Comparison of ENCODE assay signal across 12 mouse cellular contexts in the genomic region with DNA sequence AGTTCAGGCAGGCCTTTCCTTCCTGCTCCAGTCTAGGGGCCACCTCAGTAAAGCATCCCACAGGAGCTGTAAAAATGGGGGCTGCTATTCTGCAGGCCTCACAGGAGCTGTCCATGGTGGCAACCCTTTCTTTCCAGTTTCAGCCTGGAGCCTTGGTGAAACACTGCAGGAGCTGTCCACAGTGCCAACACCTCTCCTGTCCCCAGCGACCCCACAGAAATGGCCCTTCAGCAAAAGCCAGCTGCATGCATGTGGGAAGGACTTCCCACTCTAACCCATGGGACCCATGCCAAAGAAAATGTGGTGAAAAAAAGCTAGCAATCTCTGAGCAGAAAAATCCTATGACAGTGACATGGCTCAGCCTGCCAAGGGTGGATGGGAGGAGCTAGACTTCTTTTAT. TPM values are rescaled to one million over a fixed set of nuclear protein-coding genes. Genes with fewer than 3 reads are reported as not detected.
DNase-seq lines count a peak whose midpoint lies in the region; ATAC-seq and TF ChIP-seq lines count a peak whose summit lies in the region.
"Had no signal": no experiment of that assay in that cellular context is flagged by ENCODE, and none has a peak within 500 bp of the region (broad histone marks: within the 10 kb centered on the region; RNA-seq: fewer than 3 reads in every experiment).

No protein-coding gene starts in this region.

- H3K9ac ChIP-seq in kidney, embryonic 16.5 days (replicated peaks; ENCODE audit: low read length) = no peak overlapping the region
- no peak overlapping the region for H3K9ac ChIP-seq in kidney, embryonic 14.5 days (ENCODE audit: low read depth, low read length)

- TF ChIP-seq CTCF in G1E (IDR thresholded peaks at IDR 0.05; ENCODE audit: low read depth, low read length) = no peak

- peak; percentile 49 for DNase-seq in A20 (ENCODE audit: low read depth, low spot score)
- DNase-seq in G1E (ENCODE audit: low spot score) = peak; percentile 32
- no peak for DNase-seq in spleen, postnatal 14 days (ENCODE audit: low spot score in 2 of 2)
- no peak for DNase-seq in cerebellum, adult 11 months
- DNase-seq: cerebellum, adult 18-20 months; heart, adult 2 months; left cerebral cortex, postnatal 4 days had no signal

- ATAC-seq in kidney, embryonic 16.5 days (ENCODE audit: low FRiP score, low TSS enrichment) = 0 out of 2 replicates have a peak, but pooled peaks have one; percentile 13
- no peak for ATAC-seq in kidney, embryonic 14.5 days (ENCODE audit: low FRiP score, low TSS enrichment)
- ATAC-seq in G1E (ENCODE audit: extremely low read depth, insufficient number of reproducible peaks, low FRiP score, poor library complexity, severe bottlenecking) = no peak
- peak; percentile 31; the same call in 1 of the 2 replicates for ATAC-seq in granulocyte monocyte progenitor cell, adult 5-6 weeks (replicated peaks; ENCODE audit: poor library complexity, severe bottlenecking)
- ATAC-seq in activated CD4-positive, CD25-positive, alpha-beta regulatory T cell, adult 4 months = no peak

- no peak overlapping the region for H3K27ac ChIP-seq in kidney, embryonic 16.5 days (ENCODE audit: low read length)
- no peak overlapping the region for H3K27ac ChIP-seq in kidney, embryonic 14.5 days (ENCODE audit: low read depth, low read length)
- H3K27ac ChIP-seq: heart, adult 2 months had no signal

- no peaks in the 10 kb centered on the region for H3K4me1 ChIP-seq in kidney, embryonic 16.5 days (ENCODE audit: insufficient read depth, low read length)
- 0 out of 2 replicates have a peak, but pooled peaks cover under 1% of the 10 kb centered on the region for H3K4me1 ChIP-seq in kidney, embryonic 14.5 days (ENCODE audit: control insufficient read depth, insufficient read depth, low read length)
- peaks cover 16% of the 10 kb centered on the region for H3K4me1 ChIP-seq in G1E (ENCODE audit: insufficient read depth, low read depth, low read length)

- no peak overlapping the region for H3K4me3 ChIP-seq in kidney, embryonic 16.5 days (ENCODE audit: low read length)
- H3K4me3 ChIP-seq in kidney, embryonic 14.5 days (ENCODE audit: low read length) = no peak overlapping the region
- no peak overlapping the region for H3K4me3 ChIP-seq in G1E (ENCODE audit: low read depth, low read length)
- H3K4me3 ChIP-seq: heart, adult 2 months had no signal

- no peak overlapping the region for H3K4me2 ChIP-seq in kidney, embryonic 16.5 days (replicated peaks; ENCODE audit: low read depth, low read length)
- no peak overlapping the region for H3K4me2 ChIP-seq in kidney, embryonic 14.5 days (replicated peaks; ENCODE audit: low read depth, low read length)
- H3K4me2 ChIP-seq: midbrain, embryonic 11.5 days had no signal

- no peaks in the 10 kb centered on the region for H3K36me3 ChIP-seq in kidney, embryonic 16.5 days (ENCODE audit: insufficient read depth, low read length)
- H3K36me3 ChIP-seq in kidney, embryonic 14.5 days (ENCODE audit: control insufficient read depth, insufficient read depth, low read length) = no peaks in the 10 kb centered on the region
- peaks cover 15% of the 10 kb centered on the region for H3K36me3 ChIP-seq in G1E (replicated peaks)

- 4% methylated on average over 1 of the region's 1 CpGs for WGBS in kidney, embryonic 16.5 days
- WGBS in kidney, embryonic 14.5 days = 10% methylated on average over 1 of the region's 1 CpGs

- peaks cover 13% of the 10 kb centered on the region for H3K27me3 ChIP-seq in kidney, embryonic 16.5 days (ENCODE audit: insufficient read depth, low read length)
- peaks cover 17% of the 10 kb centered on the region for H3K27me3 ChIP-seq in kidney, embryonic 14.5 days (ENCODE audit: control insufficient read depth, insufficient read depth, low read length)
- peaks cover 2% of the 10 kb centered on the region for H3K27me3 ChIP-seq in G1E (ENCODE audit: insufficient read depth, low read length)

- no peaks in the 10 kb centered on the region; the same call in 1 of the 2 replicates for H3K9me3 ChIP-seq in kidney, embryonic 16.5 days (ENCODE audit: low read length)
- 0 out of 2 replicates have a peak, but pooled peaks cover 2% of the 10 kb centered on the region for H3K9me3 ChIP-seq in kidney, embryonic 14.5 days (ENCODE audit: control insufficient read depth, low read length)
- peaks cover 8% of the 10 kb centered on the region for H3K9me3 ChIP-seq in G1E (replicated peaks)

RNA-seq across cellular contexts. Expression of gene Rps18, which starts 16.9 kb away (rescaled TPM):
- 1,660 and 1,786 TPM in 2 replicates for polyA plus RNA-seq in kidney, embryonic 16.5 days (2015; fragmentation: Nextera tagmentation; extraction: Ambion mirVana)
- polyA plus RNA-seq in kidney, embryonic 14.5 days (2014; fragmentation: Nextera tagmentation; extraction: Ambion mirVana) = 2,014 and 2,736 TPM in 2 replicates
- 2,195 and 2,298 TPM in 2 replicates for total RNA-seq in G1E (2014; fragmentation: Nextera tagmentation)
- 1,704 and 1,830 TPM in 2 replicates for total RNA-seq in G1E (2017)
- polyA plus RNA-seq in G1E (2012) = 739 and 1,633 TPM in 2 replicates
- total RNA-seq in granulocyte monocyte progenitor cell, adult 5-6 weeks (2014; fragmentation: Nextera tagmentation) = 4,404 and 5,660 TPM in 2 replicates
- total RNA-seq in granulocyte monocyte progenitor cell, adult 5-6 weeks (2017) = 1,485 and 1,727 TPM in 2 replicates
- polyA plus RNA-seq in activated CD4-positive, CD25-positive, alpha-beta regulatory T cell, adult 4 months (2017; shearing (Covaris generic)) = 1,000 to 10,000 TPM; 6,680 to 7,218 TPM

RNA-seq across cellular contexts. Expression of gene Vps52, which starts 17.1 kb away (rescaled TPM):
- polyA plus RNA-seq in kidney, embryonic 16.5 days (2015; fragmentation: Nextera tagmentation; extraction: Ambion mirVana) = 51.9 and 54.7 TPM in 2 replicates
- polyA plus RNA-seq in kidney, embryonic 14.5 days (2014; fragmentation: Nextera tagmentation; extraction: Ambion mirVana) = 24.9 and 40.8 TPM in 2 replicates
- 30.0 and 34.1 TPM in 2 replicates for total RNA-seq in G1E (2014; fragmentation: Nextera tagmentation)
- total RNA-seq in G1E (2017) = 18.5 and 19.8 TPM in 2 replicates
- 45.6 and 48.9 TPM in 2 replicates for polyA plus RNA-seq in G1E (2012)
- total RNA-seq in granulocyte monocyte progenitor cell, adult 5-6 weeks (2014; fragmentation: Nextera tagmentation) = 38.4 and 39.2 TPM in 2 replicates
- total RNA-seq in granulocyte monocyte progenitor cell, adult 5-6 weeks (2017) = 18.6 and 19.2 TPM in 2 replicates
- polyA plus RNA-seq in activated CD4-positive, CD25-positive, alpha-beta regulatory T cell, adult 4 months (2017; shearing (Covaris generic)) = 10 to 100 TPM; 25.1 to 28.2 TPM

RNA-seq across cellular contexts. Expression of gene B3galt4, which starts 21.4 kb away (rescaled TPM):
- polyA plus RNA-seq in kidney, embryonic 16.5 days (2015; fragmentation: Nextera tagmentation; extraction: Ambion mirVana) = 6.2 and 6.9 TPM in 2 replicates
- polyA plus RNA-seq in kidney, embryonic 14.5 days (2014; fragmentation: Nextera tagmentation; extraction: Ambion mirVana) = 2.8 and 3.3 TPM in 2 replicates
- total RNA-seq in G1E (2014; fragmentation: Nextera tagmentation) = 1.7 and 1.9 TPM in 2 replicates
- total RNA-seq in G1E (2017) = 3.0 and 3.6 TPM in 2 replicates
- 10.9 and 13.5 TPM in 2 replicates for polyA plus RNA-seq in G1E (2012)
- total RNA-seq in granulocyte monocyte progenitor cell, adult 5-6 weeks (2014; fragmentation: Nextera tagmentation) = 3.2 and 3.3 TPM in 2 replicates
- 3.2 and 4.0 TPM in 2 replicates for total RNA-seq in granulocyte monocyte progenitor cell, adult 5-6 weeks (2017)
- 10 to 100 TPM; 18.7 to 19.0 TPM for polyA plus RNA-seq in activated CD4-positive, CD25-positive, alpha-beta regulatory T cell, adult 4 months (2017; shearing (Covaris generic))

RNA-seq across cellular contexts. Expression of gene H2-K1, which starts 27.5 kb away (rescaled TPM):
- polyA plus RNA-seq in kidney, embryonic 16.5 days (2015; fragmentation: Nextera tagmentation; extraction: Ambion mirVana) = 31.5 and 32.7 TPM in 2 replicates
- 11.2 and 18.8 TPM in 2 replicates for polyA plus RNA-seq in kidney, embryonic 14.5 days (2014; fragmentation: Nextera tagmentation; extraction: Ambion mirVana)
- not detected in 2 replicates for total RNA-seq in G1E (2014; fragmentation: Nextera tagmentation)
- 0.16 and 0.23 TPM in 2 replicates for total RNA-seq in G1E (2017)
- 0.58 and 0.74 TPM in 2 replicates for polyA plus RNA-seq in G1E (2012)
- total RNA-seq in granulocyte monocyte progenitor cell, adult 5-6 weeks (2014; fragmentation: Nextera tagmentation) = 1,023 and 1,149 TPM in 2 replicates
- total RNA-seq in granulocyte monocyte progenitor cell, adult 5-6 weeks (2017) = 564 and 822 TPM in 2 replicates
- polyA plus RNA-seq in activated CD4-positive, CD25-positive, alpha-beta regulatory T cell, adult 4 months (2017; shearing (Covaris generic)) = 1,000 to 10,000 TPM; 4,668 to 6,585 TPM

RNA-seq across cellular contexts. Expression of gene Wdr46, which starts 32.2 kb away (rescaled TPM):
- polyA plus RNA-seq in kidney, embryonic 16.5 days (2015; fragmentation: Nextera tagmentation; extraction: Ambion mirVana) = 32.7 and 37.7 TPM in 2 replicates
- 26.5 and 37.8 TPM in 2 replicates for polyA plus RNA-seq in kidney, embryonic 14.5 days (2014; fragmentation: Nextera tagmentation; extraction: Ambion mirVana)
- total RNA-seq in G1E (2014; fragmentation: Nextera tagmentation) (29.6 and 34.2 TPM in 2 replicates), G1E (2017) (30.7 and 31.1 TPM in 2 replicates)
- polyA plus RNA-seq in G1E (2012) = 72.2 and 83.2 TPM in 2 replicates
- total RNA-seq in granulocyte monocyte progenitor cell, adult 5-6 weeks (2014; fragmentation: Nextera tagmentation) = 41.4 and 56.6 TPM in 2 replicates
- total RNA-seq in granulocyte monocyte progenitor cell, adult 5-6 weeks (2017) = 48.6 and 53.9 TPM in 2 replicates
- 10 to 100 TPM; 11.8 to 16.6 TPM for polyA plus RNA-seq in activated CD4-positive, CD25-positive, alpha-beta regulatory T cell, adult 4 months (2017; shearing (Covaris generic))

Comparison
In these comparisons a context has a peak if more than half of its experiments do, and no peak if none do; other contexts are left out.
1. ATAC-seq: peak in kidney, embryonic 16.5 days (single experiment) and granulocyte monocyte progenitor cell, adult 5-6 weeks (single experiment); none in kidney, embryonic 14.5 days (single experiment), G1E (single experiment) and activated CD4-positive, CD25-positive, alpha-beta regulatory T cell, adult 4 months (single experiment).
2. DNase-seq: peak in A20 (single experiment) and G1E (single experiment); none in spleen, postnatal 14 days (0 of 2) and cerebellum, adult 11 months (single experiment).